Mouse (Mus musculus) frontal cortex, postnatal 14 days (tissue): Measurements from ENCODE around the gene Polr2h.
A peak's percentile ranks its signal among the peaks of the same experiment; 100 is the strongest.

Experiments
- DNase-seq, 2 experiments: peaks; one replicate each; pipeline ENCODE4 v3.0.0; 2022; ENCODE audit warnings: low spot score in 2 of 2

Polr2h gene

GRCm38 (mm10) chr16:20701729-20702521 lies 15.5 kb upstream of the Polr2h start:
- no peak for DNase-seq

- DNase-seq, result peak in 1 of 2 experiments; percentile 77
Measured at GRCm38 (mm10) chr16:20702522-20702893, 15.0 kb upstream of the Polr2h start.

- DNase-seq, result peak in 1 of 2 experiments; percentile 20
Measured at GRCm38 (mm10) chr16:20703071-20703470, 14.4 kb upstream of the Polr2h start.

GRCm38 (mm10) chr16:20703699-20704400 lies 13.6 kb upstream of the Polr2h start:
- no peak for DNase-seq

- peak in 1 of 2 experiments; percentile 14 for DNase-seq
Measured at GRCm38 (mm10) chr16:20705786-20706185, 11.7 kb upstream of the Polr2h start.

- peak in 1 of 2 experiments; percentile 19 for DNase-seq
Measured at GRCm38 (mm10) chr16:20706407-20707055, 10.9 kb upstream of the Polr2h start.

- peak in 1 of 2 experiments; percentile 10 for DNase-seq
Measured at GRCm38 (mm10) chr16:20708220-20708938, 9.1 kb upstream of the Polr2h start.

GRCm38 (mm10) chr16:20708939-20709734 lies 8.3 kb upstream of the Polr2h start:
- peak in 1 of 2 experiments; percentile 39 for DNase-seq

GRCm38 (mm10) chr16:20710370-20710769 lies 7.1 kb upstream of the Polr2h start:
- DNase-seq, result no peak

- no peak for DNase-seq
Measured at GRCm38 (mm10) chr16:20710810-20711209, 6.7 kb upstream of the Polr2h start.

- no peak for DNase-seq
Measured at GRCm38 (mm10) chr16:20712190-20712589, 5.3 kb upstream of the Polr2h start.

- DNase-seq, result no peak
Measured at GRCm38 (mm10) chr16:20712889-20713288, 4.6 kb upstream of the Polr2h start.

GRCm38 (mm10) chr16:20714307-20715080 lies 3.0 kb upstream of the Polr2h start:
- DNase-seq, result no peak

- DNase-seq, result peak in 1 of 2 experiments; percentile 14
Measured at GRCm38 (mm10) chr16:20715161-20715560, 2.3 kb upstream of the Polr2h start.

- DNase-seq, result peak in 1 of 2 experiments; percentile 8
Measured at GRCm38 (mm10) chr16:20715566-20715965, 1.9 kb upstream of the Polr2h start.

GRCm38 (mm10) chr16:20715976-20716840 lies 1.3 kb upstream of the Polr2h start:
- peak; percentile 72 to 73 for DNase-seq

- DNase-seq, result peak in 1 of 2 experiments; percentile 16
Measured at GRCm38 (mm10) chr16:20716841-20717180, 654 bp upstream of the Polr2h start.

GRCm38 (mm10) chr16:20717978-20718670 lies 659 bp downstream of the Polr2h start:
- no peak for DNase-seq

GRCm38 (mm10) chr16:20721808-20722207 lies 4.3 kb downstream of the Polr2h start:
- no peak for DNase-seq
